In genomic region chr9:30599756-30600155, GRCm38 (mm10) we compare ENCODE assay signal across 19 mouse cellular contexts.
DNase-seq lines count a peak whose midpoint lies in the region; ATAC-seq and TF ChIP-seq lines count a peak whose summit lies in the region.
"Had no signal": no experiment of that assay in that cellular context is flagged by ENCODE, and none has a peak within 500 bp of the region (broad histone marks: within the 10 kb centered on the region; RNA-seq: fewer than 3 reads in every experiment).

No protein-coding gene starts in this region.

- no peak for TF ChIP-seq POLR2A in ES-Bruce4 (IDR thresholded peaks at IDR 0.05; ENCODE audit: insufficient read depth, low read length)

- H3K4me2 ChIP-seq in forebrain, embryonic 16.5 days (ENCODE audit: low read length) = no peak overlapping the region
- H3K4me2 ChIP-seq: embryonic facial prominence, embryonic 13.5 days; forebrain, embryonic 12.5 days; heart, embryonic 12.5 days; hindbrain, embryonic 14.5 days had no signal

- H3K36me3 ChIP-seq in ES-Bruce4 (ENCODE audit: control insufficient read depth, insufficient read depth, low read length, poor library complexity, severe bottlenecking) = peaks cover 3% of the 10 kb centered on the region; the same call in 1 of the 2 replicates
- H3K36me3 ChIP-seq in forebrain, embryonic 16.5 days (ENCODE audit: control insufficient read depth, insufficient read depth) = no peaks in the 10 kb centered on the region
- H3K36me3 ChIP-seq: embryonic facial prominence, embryonic 13.5 days; forebrain, embryonic 12.5 days; heart, embryonic 12.5 days; hindbrain, embryonic 10.5 days had no signal

- peaks cover 3% of the 10 kb centered on the region for H3K4me1 ChIP-seq in ES-Bruce4 (ENCODE audit: control insufficient read depth, insufficient read depth, low read length)
- H3K4me1 ChIP-seq in forebrain, embryonic 16.5 days (replicated peaks; ENCODE audit: control insufficient read depth, insufficient read depth, low read length) = no peaks in the 10 kb centered on the region
- H3K4me1 ChIP-seq: embryonic facial prominence, embryonic 13.5 days; forebrain, embryonic 12.5 days; hindbrain, embryonic 10.5 days had no signal

- 63% methylated on average over 7 of the region's 7 CpGs for WGBS in forebrain, embryonic 16.5 days

- no peak overlapping the region for H3K27ac ChIP-seq in ES-Bruce4 (ENCODE audit: insufficient read depth, low read length)
- H3K27ac ChIP-seq in forebrain, embryonic 16.5 days (ENCODE audit: low read length) = no peak overlapping the region
- H3K27ac ChIP-seq: embryonic facial prominence, embryonic 13.5 days; forebrain, embryonic 12.5 days; hindbrain, embryonic 10.5 days; hindbrain, embryonic 14.5 days had no signal

- no peak overlapping the region for H3K9ac ChIP-seq in ES-Bruce4 (ENCODE audit: low read depth, poor library complexity, severe bottlenecking)
- no peak overlapping the region for H3K9ac ChIP-seq in forebrain, embryonic 16.5 days (replicated peaks; ENCODE audit: low read depth, low read length)
- H3K9ac ChIP-seq: embryonic facial prominence, embryonic 13.5 days; forebrain, embryonic 12.5 days; forebrain, postnatal 0 days; heart, embryonic 12.5 days; hindbrain, embryonic 14.5 days had no signal

- no peak for TF ChIP-seq EP300 in ES-Bruce4 (IDR thresholded peaks at IDR 0.05; ENCODE audit: insufficient read depth, low read depth, low read length)

- no peaks in the 10 kb centered on the region for H3K27me3 ChIP-seq in ES-Bruce4 (ENCODE audit: control insufficient read depth, insufficient read depth, low read length, poor library complexity, severe bottlenecking)
- H3K27me3 ChIP-seq in forebrain, embryonic 16.5 days (replicated peaks; ENCODE audit: control insufficient read depth, insufficient read depth, low read length) = no peaks in the 10 kb centered on the region
- H3K27me3 ChIP-seq: embryonic facial prominence, embryonic 13.5 days; forebrain, embryonic 12.5 days; heart, embryonic 12.5 days had no signal

- no peak for ATAC-seq in forebrain, embryonic 16.5 days
- ATAC-seq: forebrain, postnatal 0 days had no signal

- peak; percentile 22 for DNase-seq in kidney, adult 9 months
- DNase-seq in kidney, adult 18-20 months = no peak
- DNase-seq in ZHBTc4 (ENCODE audit: low read depth, low spot score) = peak; percentile 55
- DNase-seq in kidney, postnatal 36 days = peak; percentile 7 to 55
- no peak for DNase-seq in gastrocnemius, adult 8-10 months (ENCODE audit: low spot score in 2 of 2)
- DNase-seq in right cerebral cortex, postnatal 4 days = no peak
- DNase-seq: adrenal gland, adult 2 months; adrenal gland, postnatal 25 days; cerebellum, adult 9-10 months; cerebellum, postnatal 36 days; forebrain, postnatal 0 days; gastrocnemius, postnatal 25 days had no signal

- peak overlapping the region; percentile 20 for H3K4me3 ChIP-seq in ES-Bruce4 (ENCODE audit: low read depth, low read length)
- no peak overlapping the region for H3K4me3 ChIP-seq in forebrain, embryonic 16.5 days (replicated peaks; ENCODE audit: low read length)
- H3K4me3 ChIP-seq: embryonic facial prominence, embryonic 13.5 days; forebrain, embryonic 12.5 days; heart, embryonic 12.5 days; hindbrain, embryonic 10.5 days had no signal

- no peak for TF ChIP-seq CTCF in ES-Bruce4 (IDR thresholded peaks at IDR 0.05; ENCODE audit: low read depth, low read length)

- peaks cover 21% of the 10 kb centered on the region for H3K9me3 ChIP-seq in ES-Bruce4 (replicated peaks; ENCODE audit: control insufficient read depth, insufficient read depth, low read length, poor library complexity, severe bottlenecking)
- H3K9me3 ChIP-seq in forebrain, embryonic 16.5 days (ENCODE audit: control insufficient read depth, low read length) = no peaks in the 10 kb centered on the region
- H3K9me3 ChIP-seq: embryonic facial prominence, embryonic 13.5 days; forebrain, embryonic 12.5 days; heart, embryonic 12.5 days; hindbrain, embryonic 10.5 days had no signal

Comparison
In these comparisons a context has a peak if more than half of its experiments do, and no peak if none do; other contexts are left out.
1. DNase-seq: peak in kidney, adult 9 months (single experiment), ZHBTc4 (single experiment) and kidney, postnatal 36 days (2 of 2); none in kidney, adult 18-20 months (single experiment), gastrocnemius, adult 8-10 months (0 of 2) and right cerebral cortex, postnatal 4 days (single experiment).